Mouse (Mus musculus) hindbrain, embryonic 15.5 days (tissue): ENCODE results near the gene Spata25. TPM values are rescaled to one million over a fixed set of nuclear protein-coding genes. Genes with fewer than 3 reads are reported as not detected.
A peak's percentile ranks its signal among the peaks of the same experiment; 100 is the strongest.

Experiments
- ATAC-seq: fragments of 200-750 bp; cut with Nextera tagmentation; 2 replicates; pipeline ENCODE4 v1.8.0; 2017; ENCODE audit warnings: low read depth, moderate number of reproducible peaks, moderate TSS enrichment; ENCODE audit not compliant: low FRiP score
- H3K27ac ChIP-seq: fragments of 300-500 bp; sonication (generic); replicated peaks from 2 replicates; pipeline ENCODE4 v1.5.1; 2015; ENCODE audit warnings: mild to moderate bottlenecking, inconsistent platforms
- H3K27me3 ChIP-seq: fragments of 300-500 bp; sonication (generic); 2 replicates; pipeline ENCODE4 v1.6.1; 2015; ENCODE audit warnings: control low read depth, inconsistent platforms
- H3K36me3 ChIP-seq: fragments of 300-500 bp; sonication (generic); 2 replicates; pipeline ENCODE4 v1.6.1; 2015; ENCODE audit warnings: control low read depth, inconsistent platforms
- H3K4me1 ChIP-seq: fragments of 300-500 bp; sonication (generic); replicated peaks from 2 replicates; pipeline ENCODE4 v1.6.1; 2015; ENCODE audit warnings: control low read depth, inconsistent platforms
- H3K4me2 ChIP-seq: fragments of 300-500 bp; sonication (generic); 2 replicates; pipeline ENCODE4 v1.6.1; 2015; ENCODE audit warnings: moderate library complexity, mild to moderate bottlenecking, inconsistent platforms
- H3K4me3 ChIP-seq: fragments of 300-500 bp; sonication (generic); 2 replicates; pipeline ENCODE4 v1.5.1; 2015; ENCODE audit warnings: mild to moderate bottlenecking, inconsistent platforms
- H3K9ac ChIP-seq: fragments of 300-500 bp; sonication (generic); 2 replicates; pipeline ENCODE4 v1.6.1; 2015; ENCODE audit warnings: inconsistent platforms
- H3K9me3 ChIP-seq: fragments of 300-500 bp; sonication (generic); 2 replicates; pipeline ENCODE4 v1.6.1; 2016; ENCODE audit warnings: control low read depth, inconsistent platforms
- WGBS: fragments of 180-500 bp; shearing (Covaris S2); methylation state at CpG from one replicate; pipeline ENCODE4 v1.1.7; 2015; 5-methylcytosine and 5-hydroxymethylcytosine counted together
- polyA plus RNA-seq: library from polyadenylated mRNA; unstranded; fragments of >200 nt; fragmentation: Nextera tagmentation; extraction: Ambion mirVana; gene quantifications from 2 replicates; pipeline ENCODE4 v1.2.1, GENCODE M21; 2015

The Spata25 gene
- polyA plus RNA-seq, 1 experiment from 2014 or later: 0.34 TPM

DNA sequence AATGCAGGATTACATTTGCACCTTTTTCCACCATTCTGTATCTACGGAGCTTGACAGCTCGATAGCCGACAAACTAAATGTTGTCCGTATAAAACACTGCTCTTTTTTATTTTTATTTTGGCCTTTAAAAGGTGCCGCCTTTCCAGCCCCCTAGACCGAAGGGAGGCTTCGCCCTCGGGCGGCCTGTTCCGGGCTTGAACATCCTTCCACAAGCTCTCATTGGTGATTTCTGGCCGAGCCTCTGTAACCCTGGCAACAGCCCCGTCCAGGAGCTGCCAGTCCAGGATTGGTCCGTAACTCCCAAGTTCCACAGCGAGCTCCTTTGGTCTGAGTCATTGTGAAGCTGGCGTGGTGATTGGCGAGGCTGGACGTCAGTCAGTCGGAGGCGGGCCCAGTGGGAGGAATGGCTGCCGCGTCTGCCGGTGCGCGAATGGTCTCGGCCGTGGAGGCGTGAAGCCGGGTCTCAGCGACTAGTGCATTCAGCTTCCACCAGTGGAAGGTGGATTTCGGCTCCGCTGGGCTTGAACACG, 5.6 kb downstream of the Spata25 start, which contains the start of gene Zswim1:
Zswim1 (plus strand) TSS at position 51 of the 530 bp plus-strand sequence.
- Histone ChIP-seq H3K4me1 (peaks cover 28% of the 10 kb centered on the region), H3K27me3 (no peaks in the 10 kb centered on the region), H3K27ac (peak within 1 kb of the TSS; percentile 92), H3K36me3 (peaks cover 27% of the 10 kb centered on the region), H3K4me2 (peak within 1 kb of the TSS; percentile 60), H3K9me3 (no peaks in the 10 kb centered on the region), H3K4me3 (peak within 1 kb of the TSS; percentile 64), H3K9ac (peak within 1 kb of the TSS; percentile 82)
- peak; percentile 98 for ATAC-seq
- under 1% methylated on average over 32 of the region's 32 CpGs for WGBS

DNA sequence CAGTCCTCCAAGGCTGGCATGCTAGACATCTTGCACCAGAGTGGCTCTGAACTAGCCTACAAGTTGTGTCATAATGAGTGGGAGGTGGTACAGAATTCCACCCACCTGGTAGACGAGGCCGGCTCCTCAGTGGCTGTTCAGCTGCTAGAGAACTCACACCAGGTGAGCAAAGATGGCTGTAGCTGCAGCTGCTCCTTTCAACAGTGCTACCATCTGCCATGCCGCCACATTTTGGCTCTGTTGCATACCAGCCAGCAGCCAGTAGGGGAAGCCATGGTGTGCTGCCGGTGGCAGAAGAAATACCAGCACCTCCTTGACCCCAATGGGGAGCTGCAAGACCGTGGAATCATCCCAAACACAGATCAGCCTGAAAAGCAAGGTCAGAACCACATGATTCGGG, 7.3 kb downstream of the Spata25 start:
- Histone ChIP-seq H3K27ac (no peak overlapping the region), H3K4me1 (peaks cover 24% of the 10 kb centered on the region), H3K27me3 (no peaks in the 10 kb centered on the region), H3K9ac (no peak overlapping the region), H3K4me2 (no peak overlapping the region), H3K9me3 (no peaks in the 10 kb centered on the region), H3K36me3 (peaks cover 21% of the 10 kb centered on the region), H3K4me3 (no peak overlapping the region)
- WGBS: 81% methylated on average over 6 of the region's 6 CpGs
- no peak for ATAC-seq

DNA sequence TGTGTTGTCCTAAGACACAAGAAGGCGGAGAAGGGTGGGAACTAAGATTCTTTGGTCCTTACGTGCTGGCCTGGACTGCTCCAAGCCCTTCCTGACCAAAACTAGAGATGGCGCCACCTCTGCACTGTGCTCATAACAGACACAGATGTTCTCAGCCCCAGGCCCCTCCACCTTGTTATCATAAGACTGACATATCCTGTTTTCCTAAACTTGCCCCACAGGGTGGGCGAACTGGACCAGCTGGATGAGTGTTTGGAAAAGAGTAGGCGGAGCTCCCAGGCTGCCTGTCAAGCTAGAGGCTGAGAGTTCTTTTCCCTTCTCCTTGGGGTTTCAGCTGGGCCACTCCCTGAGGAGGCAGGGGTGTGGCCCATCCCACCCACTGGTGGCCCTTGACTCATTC, 10.6 kb downstream of the Spata25 start:
- Histone ChIP-seq H3K36me3 (peaks cover 14% of the 10 kb centered on the region; the same call in 1 of the 2 replicates), H3K9me3 (no peaks in the 10 kb centered on the region), H3K4me3 (no peak overlapping the region), H3K27me3 (no peaks in the 10 kb centered on the region), H3K4me1 (peaks cover 9% of the 10 kb centered on the region), H3K9ac (no peak overlapping the region), H3K4me2 (no peak overlapping the region), H3K27ac (no peak overlapping the region)
- 72% methylated on average over 5 of the region's 5 CpGs for WGBS
- no peak for ATAC-seq

DNA sequence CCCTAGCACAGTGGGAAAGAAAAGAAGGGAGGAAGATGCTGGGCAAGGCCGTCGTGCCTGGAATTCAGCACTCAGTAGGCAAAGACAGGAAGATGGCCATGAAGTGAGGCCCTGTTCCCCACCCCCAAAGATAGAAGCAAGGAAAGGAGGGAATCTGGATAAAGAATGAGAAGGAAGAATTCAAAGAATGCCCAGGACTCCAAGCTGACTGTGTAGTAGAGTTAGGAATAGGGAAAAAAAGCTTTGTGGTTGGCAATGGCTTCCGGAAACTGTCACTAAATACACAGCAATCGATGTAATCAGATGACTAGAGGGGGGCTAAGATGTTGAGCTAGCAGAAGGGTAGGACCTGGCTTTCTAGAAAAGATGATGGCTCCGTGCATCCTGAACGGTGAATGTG, 11.1 kb downstream of the Spata25 start:
- H3K4me1 ChIP-seq: peaks cover 5% of the 10 kb centered on the region
- no peaks in the 10 kb centered on the region for H3K27me3 ChIP-seq
- WGBS: 90% methylated on average over 6 of the region's 6 CpGs
- H3K4me3 ChIP-seq: no peak overlapping the region
- H3K36me3 ChIP-seq: peaks cover 14% of the 10 kb centered on the region; the same call in 1 of the 2 replicates
- no peak overlapping the region for H3K4me2 ChIP-seq
- no peak for ATAC-seq
- H3K27ac ChIP-seq: no peak overlapping the region
- H3K9me3 ChIP-seq: no peaks in the 10 kb centered on the region
- H3K9ac ChIP-seq: no peak overlapping the region

DNA sequence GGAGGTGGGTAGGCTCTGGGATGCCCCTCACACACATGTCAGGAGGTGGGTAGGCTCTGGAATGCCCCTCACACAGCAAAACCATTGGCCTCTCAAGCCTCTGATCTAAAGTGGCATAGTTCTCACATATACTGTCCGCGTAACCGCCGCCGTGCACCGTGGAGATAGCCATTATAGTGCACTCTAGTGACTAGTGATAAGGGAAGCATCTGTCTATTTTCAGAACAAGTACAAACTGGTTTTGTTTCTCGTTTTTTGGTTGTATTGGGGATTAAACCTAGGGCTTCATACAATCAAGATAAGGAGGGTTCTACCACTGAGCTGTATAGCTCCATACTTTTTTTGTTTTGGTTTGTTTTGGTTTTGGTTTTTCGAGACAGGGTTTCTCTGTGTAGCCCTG, 12.5 kb downstream of the Spata25 start:
- Histone ChIP-seq H3K36me3 (peaks cover 9% of the 10 kb centered on the region; the same call in 1 of the 2 replicates), H3K4me1 (no peaks in the 10 kb centered on the region), H3K9ac (no peak overlapping the region), H3K27me3 (no peaks in the 10 kb centered on the region), H3K4me2 (no peak overlapping the region), H3K27ac (no peak overlapping the region), H3K4me3 (no peak overlapping the region), H3K9me3 (no peaks in the 10 kb centered on the region)
- WGBS: 91% methylated on average over 8 of the region's 8 CpGs
- no peak for ATAC-seq

DNA sequence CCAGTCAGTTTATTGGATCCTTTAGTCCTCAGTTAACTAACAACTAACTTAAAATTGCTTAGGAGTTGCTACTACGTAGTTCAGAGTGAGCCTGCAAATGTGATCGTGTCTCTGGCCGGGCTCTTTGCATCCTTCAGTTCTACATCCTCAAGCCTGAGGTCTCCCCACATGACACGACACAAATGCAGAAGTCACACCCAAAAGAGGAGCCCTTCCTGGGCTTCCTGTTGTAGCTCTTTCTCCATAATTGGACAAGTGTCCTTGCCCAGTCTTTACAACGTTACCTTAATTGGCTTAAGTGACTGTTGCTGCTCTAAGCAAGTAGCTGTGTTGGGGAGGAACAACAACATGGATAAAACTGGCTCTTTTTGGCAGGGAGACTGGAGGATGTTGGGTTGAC, 13.0 kb downstream of the Spata25 start:
- 94% methylated on average over 5 of the region's 5 CpGs for WGBS
- Histone ChIP-seq H3K4me3 (no peak overlapping the region), H3K9me3 (no peaks in the 10 kb centered on the region), H3K4me2 (no peak overlapping the region), H3K4me1 (no peaks in the 10 kb centered on the region), H3K9ac (no peak overlapping the region), H3K27ac (no peak overlapping the region), H3K27me3 (no peaks in the 10 kb centered on the region), H3K36me3 (peaks cover 4% of the 10 kb centered on the region; the same call in 1 of the 2 replicates)
- ATAC-seq: no peak

DNA sequence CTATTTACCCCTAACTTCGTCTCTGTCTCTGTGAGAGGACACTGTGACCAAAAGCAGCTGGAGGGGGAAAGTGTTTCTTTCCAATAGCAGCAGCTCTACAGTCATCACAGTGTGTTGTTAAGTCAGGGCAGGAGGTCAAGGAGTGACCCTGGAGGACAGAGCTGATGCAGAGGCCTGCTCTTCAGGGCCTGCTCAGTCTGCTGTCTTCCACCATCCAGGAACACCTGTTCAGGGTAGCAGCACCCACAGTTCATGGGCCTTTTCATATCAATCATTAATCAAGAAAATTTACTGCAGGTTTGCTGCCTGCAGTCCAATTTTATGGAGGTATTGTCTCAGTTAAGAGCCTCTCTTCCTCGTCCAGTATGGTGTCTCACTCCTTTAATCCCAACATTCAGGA, 14.8 kb downstream of the Spata25 start:
- H3K9me3 ChIP-seq: no peaks in the 10 kb centered on the region
- no peak overlapping the region for H3K4me2 ChIP-seq
- H3K4me3 ChIP-seq: no peak overlapping the region
- H3K9ac ChIP-seq: no peak overlapping the region
- no peak overlapping the region for H3K27ac ChIP-seq
- H3K27me3 ChIP-seq: no peaks in the 10 kb centered on the region
- 78% methylated on average over 2 of the region's 2 CpGs for WGBS
- H3K36me3 ChIP-seq: peaks cover 13% of the 10 kb centered on the region; the same call in 1 of the 2 replicates
- no peak for ATAC-seq
- no peaks in the 10 kb centered on the region for H3K4me1 ChIP-seq

DNA sequence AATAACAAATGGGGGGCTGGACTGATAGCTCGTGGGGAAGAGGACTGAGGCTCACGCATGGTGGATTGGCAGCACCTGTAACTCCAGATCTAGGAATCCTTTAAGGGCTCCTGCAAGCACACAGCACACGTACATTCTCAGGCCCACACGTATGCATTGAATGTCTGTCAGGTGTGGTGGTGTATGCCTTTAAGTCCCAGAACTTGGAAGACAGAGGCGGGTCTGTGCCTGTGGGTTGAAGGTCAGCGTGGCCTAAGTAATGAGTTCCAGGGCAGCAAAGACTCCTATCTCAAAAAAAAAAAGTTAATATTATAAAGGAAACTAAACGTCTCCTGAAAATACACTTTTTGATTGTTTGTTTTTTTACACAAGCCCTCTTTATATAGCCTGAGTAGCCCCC, 21.7 kb downstream of the Spata25 start:
- Histone ChIP-seq H3K36me3 (peaks cover 9% of the 10 kb centered on the region; the same call in 1 of the 2 replicates), H3K4me3 (0 out of 2 replicates have a peak overlapping the region, but pooled peaks have one; percentile 78), H3K27me3 (no peaks in the 10 kb centered on the region), H3K4me2 (peak overlapping the region; percentile 73; the same call in 1 of the 2 replicates), H3K9me3 (no peaks in the 10 kb centered on the region), H3K4me1 (peaks cover 38% of the 10 kb centered on the region), H3K27ac (no peak overlapping the region), H3K9ac (no peak overlapping the region)
- WGBS: 89% methylated on average over 7 of the region's 7 CpGs
- ATAC-seq: no peak

DNA sequence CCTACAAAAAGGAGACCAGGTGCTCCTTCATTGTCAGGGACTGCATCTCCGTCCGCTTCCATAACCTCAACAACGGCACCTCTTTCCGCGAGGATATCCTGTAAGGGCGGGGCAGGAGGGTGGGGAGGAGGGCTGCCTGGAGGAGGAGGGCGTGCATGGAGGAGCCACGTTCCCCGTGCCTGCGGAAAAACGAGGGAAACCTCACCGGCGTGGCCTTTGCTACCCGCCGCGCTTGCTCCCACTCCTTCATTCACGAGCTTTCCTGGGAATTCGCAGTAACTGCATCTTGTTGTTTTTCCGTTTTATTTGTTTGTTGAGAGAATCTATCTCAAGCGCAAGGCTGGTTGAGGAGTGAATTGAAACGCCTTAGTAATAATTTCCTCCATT, 23.0 kb downstream of the Spata25 start:
- Histone ChIP-seq H3K27me3 (no peaks in the 10 kb centered on the region), H3K4me3 (peak overlapping the region; percentile 78), H3K9ac (peak overlapping the region; percentile 74), H3K36me3 (peaks cover 10% of the 10 kb centered on the region; the same call in 1 of the 2 replicates), H3K27ac (peak overlapping the region; percentile 86), H3K9me3 (no peaks in the 10 kb centered on the region), H3K4me2 (peak overlapping the region; percentile 73), H3K4me1 (peaks cover 38% of the 10 kb centered on the region)
- under 1% methylated on average over 21 of the region's 21 CpGs for WGBS
- ATAC-seq: peak; percentile 49; the same call in 1 of the 2 replicates

DNA sequence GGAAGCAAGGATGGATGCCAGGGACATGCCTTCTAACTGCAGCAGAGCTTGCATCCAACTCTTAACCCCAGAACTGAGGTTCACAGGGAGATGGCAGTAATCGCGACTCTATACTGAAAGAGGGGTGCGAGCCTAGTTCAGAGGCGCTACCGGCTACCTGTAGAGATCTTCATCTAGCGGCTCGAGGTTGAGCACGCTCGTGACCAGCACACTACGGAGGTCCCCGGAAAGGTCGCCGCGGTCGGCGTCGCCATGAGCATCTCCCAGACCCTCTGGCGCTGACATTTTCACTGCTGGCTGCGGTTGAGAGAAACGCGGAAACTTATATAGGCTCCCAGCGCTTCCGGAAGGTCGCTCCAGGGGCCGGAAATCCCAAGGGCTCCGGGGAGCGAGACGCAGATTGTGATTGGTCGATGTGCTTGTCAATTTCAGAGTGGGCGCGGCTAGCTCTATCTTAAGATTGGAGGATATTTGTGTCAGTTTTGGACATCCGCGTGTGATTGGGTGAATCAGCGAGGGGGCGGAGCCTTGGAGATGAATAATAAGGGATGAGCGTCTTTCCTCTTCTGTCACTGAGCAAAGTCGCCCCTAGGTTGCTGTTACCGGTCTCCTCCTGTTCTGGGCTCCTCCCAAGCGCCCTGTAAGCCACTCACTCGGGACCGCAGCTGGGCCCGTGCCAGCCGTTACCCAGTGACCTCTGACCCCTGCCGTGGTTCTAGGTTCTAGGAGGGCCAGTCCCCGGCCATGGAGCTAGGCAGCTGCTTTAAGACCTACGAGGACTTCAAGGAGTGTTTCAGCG, 23.6 kb downstream of the Spata25 start, which contains the start of the genes Acot8 and Zswim3:
Acot8 (minus strand) TSS at position 350 of the 799 bp plus-strand sequence.
Zswim3 (plus strand) TSS at position 566 of the 799 bp plus-strand sequence.
- WGBS: under 1% methylated on average over 47 of the region's 47 CpGs
- H3K4me1 ChIP-seq: peaks cover 38% of the 10 kb centered on the region
- H3K9me3 ChIP-seq: no peaks in the 10 kb centered on the region
- H3K27ac ChIP-seq: peak within 1 kb of the TSS; percentile 88
- no peaks in the 10 kb centered on the region for H3K27me3 ChIP-seq
- peak within 1 kb of the TSS; percentile 74 for H3K9ac ChIP-seq
- H3K4me2 ChIP-seq: peak within 1 kb of the TSS; percentile 73
- H3K36me3 ChIP-seq: peaks cover 12% of the 10 kb centered on the region; the same call in 1 of the 2 replicates
- peak; percentile 97 for ATAC-seq
- H3K4me3 ChIP-seq: peak within 1 kb of the TSS; percentile 78

DNA sequence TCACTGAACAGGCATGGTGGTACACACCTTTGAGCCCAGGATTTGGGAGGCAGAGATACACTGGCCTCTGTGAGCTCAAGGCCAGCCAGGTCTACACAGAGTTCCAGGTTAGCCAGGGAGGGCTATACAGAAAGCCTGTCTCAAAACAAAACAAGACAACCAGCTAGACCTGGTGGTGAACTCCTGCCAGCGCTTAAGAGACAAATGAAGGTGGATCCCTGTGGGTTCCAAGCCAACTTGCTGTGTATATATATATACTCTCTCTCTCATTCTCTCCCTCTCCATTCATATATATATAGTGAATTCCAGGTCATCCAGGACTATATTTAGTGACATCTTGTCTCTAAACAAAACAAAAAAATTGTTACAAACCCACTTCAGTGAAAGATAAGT, 24.4 kb downstream of the Spata25 start:
- 60% methylated on average over 1 of the region's 1 CpGs for WGBS
- Histone ChIP-seq H3K27ac (peak overlapping the region; percentile 88), H3K4me3 (peak overlapping the region; percentile 78), H3K36me3 (peaks cover 9% of the 10 kb centered on the region; the same call in 1 of the 2 replicates), H3K9me3 (no peaks in the 10 kb centered on the region), H3K4me2 (peak overlapping the region; percentile 62), H3K27me3 (no peaks in the 10 kb centered on the region), H3K9ac (peak overlapping the region; percentile 69), H3K4me1 (peaks cover 38% of the 10 kb centered on the region)
- no peak for ATAC-seq
